ENCODE assay signal across 15 mouse cellular contexts in the genomic region with DNA sequence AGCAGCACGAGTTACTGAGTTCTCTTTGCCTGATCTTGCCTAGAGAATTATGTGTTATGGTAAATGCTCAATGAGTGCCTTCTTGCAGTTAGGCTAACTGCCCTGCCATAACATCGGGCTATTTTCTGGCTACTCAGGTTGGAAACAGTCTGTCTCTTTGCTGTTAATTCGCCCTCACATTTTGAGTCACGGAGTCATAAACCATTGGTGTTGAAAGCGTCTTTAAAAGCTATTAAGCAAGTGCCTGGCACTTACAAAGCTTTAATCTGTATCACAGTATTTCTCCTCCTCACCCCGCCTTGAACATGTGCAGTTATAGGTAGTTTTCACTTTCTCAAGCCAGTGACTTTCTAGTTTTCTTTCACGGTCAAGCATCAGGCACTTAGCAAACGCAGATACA.
"Had no signal": no experiment of that assay in that cellular context is flagged by ENCODE, and none has a peak within 500 bp of the region (broad histone marks: within the 10 kb centered on the region; RNA-seq: fewer than 3 reads in every experiment).

No protein-coding gene starts in this region.

- H3K36me3 ChIP-seq: neural tube, embryonic 15.5 days; stomach, embryonic 15.5 days had no signal

- H3K27me3 ChIP-seq: neural tube, embryonic 15.5 days; stomach, embryonic 15.5 days had no signal

- H3K9ac ChIP-seq: neural tube, embryonic 15.5 days; stomach, embryonic 15.5 days had no signal

- H3K4me3 ChIP-seq: neural tube, embryonic 15.5 days; stomach, embryonic 15.5 days had no signal

- DNase-seq: retina, postnatal 1 day; right cerebral cortex, adult 18-20 months; right cerebral cortex, postnatal 14 days; right cerebral cortex, postnatal 25 days; right cerebral cortex, postnatal 4 days; spleen, adult 18-20 months; thymus, adult 18-20 months; thymus, adult 2 months; thymus, postnatal 14 days; thymus, postnatal 25 days; thymus, postnatal 36 days; thymus, postnatal 4 days had no signal

- H3K9me3 ChIP-seq: neural tube, embryonic 15.5 days; stomach, embryonic 15.5 days had no signal

- H3K4me2 ChIP-seq: neural tube, embryonic 15.5 days; stomach, embryonic 15.5 days had no signal

- H3K4me1 ChIP-seq: neural tube, embryonic 15.5 days; stomach, embryonic 15.5 days had no signal

- H3K27ac ChIP-seq: neural tube, embryonic 15.5 days; stomach, embryonic 15.5 days; stomach, postnatal 0 days had no signal
